28 mouse cellular contexts compared by ENCODE assay signal in the genomic region with DNA sequence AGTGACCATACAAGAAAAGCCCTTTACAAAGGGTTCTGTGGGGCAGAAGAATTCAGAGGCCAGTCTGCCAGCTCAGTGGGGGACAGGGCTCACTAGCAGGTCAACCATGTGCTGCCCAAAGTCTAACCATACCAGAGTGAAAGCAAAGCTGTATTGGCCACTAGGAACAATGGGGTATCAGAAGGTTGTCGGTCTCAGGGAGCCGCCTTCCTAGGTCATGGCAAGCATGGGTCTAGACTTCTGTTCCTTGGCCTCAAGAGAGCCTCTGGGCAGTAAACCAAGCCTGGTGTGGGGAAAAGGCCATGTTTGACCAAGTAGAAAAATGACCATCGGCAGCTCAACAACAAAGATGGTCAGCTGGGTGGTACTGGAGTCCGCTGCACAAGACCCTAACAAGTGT. TPM values are rescaled to one million over a fixed set of nuclear protein-coding genes. Genes with fewer than 3 reads are reported as not detected.
A peak's percentile ranks its signal among the peaks of the same experiment; 100 is the strongest.
DNase-seq lines count a peak whose midpoint lies in the region; ATAC-seq and TF ChIP-seq lines count a peak whose summit lies in the region.
"Had no signal": no experiment of that assay in that cellular context is flagged by ENCODE, and none has a peak within 500 bp of the region (broad histone marks: within the 10 kb centered on the region; RNA-seq: fewer than 3 reads in every experiment).

No protein-coding gene starts in this region.

- TF ChIP-seq EP300 in stomach, postnatal 0 days (optimal IDR thresholded peaks at IDR 0.05) = no peak

- peaks cover 11% of the 10 kb centered on the region for H3K36me3 ChIP-seq in liver, adult 2 months (ENCODE audit: control insufficient read depth, insufficient read depth, low read length)
- peaks cover 17% of the 10 kb centered on the region for H3K36me3 ChIP-seq in stomach, postnatal 0 days (ENCODE audit: control insufficient read depth, insufficient read depth, low read length)

- peak; percentile 58 to 61 for DNase-seq in cerebellum, postnatal 10 days
- no peak for DNase-seq in cerebellum, adult 9-10 months
- peak; percentile 78 for DNase-seq in liver, adult 2 months (ENCODE audit: extremely low read depth, low read depth, low spot score)
- no peak for DNase-seq in liver
- peak; percentile 79 for DNase-seq in adrenal gland, postnatal 14 days
- peak; percentile 60 for DNase-seq in kidney, postnatal 14 days
- no peak for DNase-seq in stomach, postnatal 0 days (ENCODE audit: low spot score)
- no peak for DNase-seq in layer of hippocampus, adult 18-20 months (ENCODE audit: low spot score in 2 of 2)
- DNase-seq: B cell, adult 2 months; midbrain, embryonic 14.5 days had no signal

- 38% methylated on average over 4 of the region's 4 CpGs for WGBS in liver, adult 2 months
- WGBS in stomach, postnatal 0 days = 92% methylated on average over 4 of the region's 4 CpGs

- no peak overlapping the region for H3K9ac ChIP-seq in liver, adult 2 months (ENCODE audit: low read depth, low read length)
- no peak overlapping the region for H3K9ac ChIP-seq in stomach, postnatal 0 days (ENCODE audit: low read length)
- H3K9ac ChIP-seq: embryonic facial prominence, embryonic 12.5 days; forebrain, embryonic 15.5 days; heart, embryonic 12.5 days; hindbrain, embryonic 15.5 days; liver, embryonic 12.5 days; lung, embryonic 15.5 days had no signal

- no peak overlapping the region for H3K4me2 ChIP-seq in stomach, postnatal 0 days (replicated peaks; ENCODE audit: low read depth)
- H3K4me2 ChIP-seq: embryonic facial prominence, embryonic 12.5 days; forebrain, embryonic 15.5 days; heart, embryonic 12.5 days; hindbrain, embryonic 15.5 days; liver, embryonic 12.5 days; lung, embryonic 15.5 days had no signal

- no peak overlapping the region for H3K4me3 ChIP-seq in liver, adult 2 months (ENCODE audit: insufficient read depth, low read depth, low read length)
- no peak overlapping the region for H3K4me3 ChIP-seq in stomach, postnatal 0 days (ENCODE audit: low read depth, low read length)
- H3K4me3 ChIP-seq: embryonic facial prominence, embryonic 12.5 days; forebrain, embryonic 15.5 days; heart, embryonic 12.5 days; hindbrain, embryonic 15.5 days; liver, embryonic 12.5 days; lung, embryonic 15.5 days had no signal

- H3K9me3 ChIP-seq in stomach, postnatal 0 days (ENCODE audit: control insufficient read depth, low read length) = no peaks in the 10 kb centered on the region
- H3K9me3 ChIP-seq: embryonic facial prominence, embryonic 12.5 days; forebrain, embryonic 15.5 days; heart, embryonic 12.5 days; hindbrain, embryonic 15.5 days; liver, embryonic 12.5 days; lung, embryonic 15.5 days had no signal

- TF ChIP-seq POLR2A in liver, adult 2 months (IDR thresholded peaks at IDR 0.05; ENCODE audit: extremely low read depth, insufficient read depth, low read length) = no peak

- no peaks in the 10 kb centered on the region for H3K27me3 ChIP-seq in liver, adult 2 months (ENCODE audit: control insufficient read depth, insufficient read depth, low read length)
- no peaks in the 10 kb centered on the region for H3K27me3 ChIP-seq in stomach, postnatal 0 days (ENCODE audit: control insufficient read depth, insufficient read depth, low read length)
- H3K27me3 ChIP-seq: embryonic facial prominence, embryonic 12.5 days; forebrain, embryonic 15.5 days; heart, embryonic 12.5 days; hindbrain, embryonic 15.5 days; liver, embryonic 12.5 days; lung, embryonic 15.5 days; Patski had no signal

- H3K79me2 ChIP-seq in liver, adult 2 months (ENCODE audit: control insufficient read depth, insufficient read depth, low read length) = no peaks in the 10 kb centered on the region

- H3K27ac ChIP-seq in liver, adult 2 months (replicated peaks; ENCODE audit: insufficient read depth, low read depth, low read length) = peak overlapping the region; percentile 61
- H3K27ac ChIP-seq in stomach, postnatal 0 days (replicated peaks) = no peak overlapping the region
- H3K27ac ChIP-seq: embryonic facial prominence, embryonic 12.5 days; forebrain, embryonic 15.5 days; hindbrain, embryonic 15.5 days; kidney, postnatal 0 days; liver, embryonic 12.5 days; lung, embryonic 15.5 days had no signal

- H3K4me1 ChIP-seq in liver, adult 2 months (ENCODE audit: control insufficient read depth, insufficient read depth, low read length) = peaks cover 25% of the 10 kb centered on the region
- H3K4me1 ChIP-seq in stomach, postnatal 0 days (replicated peaks; ENCODE audit: control insufficient read depth, insufficient read depth) = no peaks in the 10 kb centered on the region
- H3K4me1 ChIP-seq: embryonic facial prominence, embryonic 12.5 days; forebrain, embryonic 15.5 days; lung, embryonic 15.5 days had no signal

- ATAC-seq in stomach, postnatal 0 days (ENCODE audit: low FRiP score, low TSS enrichment) = no peak
- ATAC-seq: activated CD4-positive, CD25-positive, alpha-beta regulatory T cell, adult 4 months; forebrain, embryonic 15.5 days; liver, embryonic 12.5 days; Patski had no signal

- TF ChIP-seq CTCF in liver, adult 2 months (IDR thresholded peaks at IDR 0.05; ENCODE audit: low read depth, low read length) = no peak
- TF ChIP-seq CTCF in stomach, postnatal 0 days (IDR thresholded peaks at IDR 0.05; ENCODE audit: low read depth) = no peak

RNA-seq across cellular contexts. Expression of a gene that starts 13.2 kb away (rescaled TPM):
- 55.6 and 57.5 TPM in 2 replicates for total RNA-seq in liver, adult 2 months (2014; rRNA removed)
- polyA plus RNA-seq in liver, adult 2 months (2012; rRNA removed) = 125 and 126 TPM in 2 replicates
- 74.9 and 85.9 TPM in 2 replicates for total RNA-seq in adrenal gland, postnatal 14 days (2021)
- polyA plus RNA-seq in stomach, postnatal 0 days (2015; fragmentation: Nextera tagmentation; extraction: Ambion mirVana) = 53.1 and 53.8 TPM in 2 replicates
- 10 to 100 TPM; 27.3 to 28.4 TPM for total RNA-seq in layer of hippocampus, adult 18-20 months (2021)

RNA-seq across cellular contexts. Expression of a gene that starts 21.3 kb away (rescaled TPM):
- total RNA-seq in liver, adult 2 months (2014; rRNA removed) = 6.5 and 7.0 TPM in 2 replicates
- polyA plus RNA-seq in liver, adult 2 months (2012; rRNA removed) = 8.0 and 8.7 TPM in 2 replicates
- 22.9 and 23.8 TPM in 2 replicates for total RNA-seq in adrenal gland, postnatal 14 days (2021)
- polyA plus RNA-seq in stomach, postnatal 0 days (2015; fragmentation: Nextera tagmentation; extraction: Ambion mirVana) = 11.1 and 11.8 TPM in 2 replicates
- total RNA-seq in layer of hippocampus, adult 18-20 months (2021) = 10 to 100 TPM; 11.5 to 13.1 TPM

RNA-seq across cellular contexts. Expression of a gene that starts 21.3 kb away (rescaled TPM):
- 27.9 and 30.5 TPM in 2 replicates for total RNA-seq in liver, adult 2 months (2014; rRNA removed)
- 54.9 and 65.2 TPM in 2 replicates for polyA plus RNA-seq in liver, adult 2 months (2012; rRNA removed)
- total RNA-seq in adrenal gland, postnatal 14 days (2021) = 74.6 and 75.4 TPM in 2 replicates
- polyA plus RNA-seq in stomach, postnatal 0 days (2015; fragmentation: Nextera tagmentation; extraction: Ambion mirVana) = 74.2 and 74.9 TPM in 2 replicates
- 10 to 100 TPM; 25.4 to 29.5 TPM for total RNA-seq in layer of hippocampus, adult 18-20 months (2021)

RNA-seq across cellular contexts. Expression of a gene that starts 21.8 kb away (rescaled TPM):
- not detected in 2 replicates for total RNA-seq in liver, adult 2 months (2014; rRNA removed)
- polyA plus RNA-seq in liver, adult 2 months (2012; rRNA removed) = 0.62 and 0.90 TPM in 2 replicates
- not detected in 2 replicates for total RNA-seq in adrenal gland, postnatal 14 days (2021)
- polyA plus RNA-seq in stomach, postnatal 0 days (2015; fragmentation: Nextera tagmentation; extraction: Ambion mirVana) = not detected in 2 replicates
- total RNA-seq in layer of hippocampus, adult 18-20 months (2021) = not detected
- total RNA-seq: common myeloid progenitor, adult 5-6 weeks; gastrocnemius, adult 18-20 months; heart, postnatal 25 days; layer of hippocampus, postnatal 10 days; left cerebral cortex, postnatal 14 days; megakaryocyte progenitor cell, adult 5-6 weeks; neutrophil, adult 5-6 weeks had no signal
- polyA plus RNA-seq: activated CD4-positive, CD25-positive, alpha-beta regulatory T cell, adult 4 months; embryonic facial prominence, embryonic 12.5 days; forebrain, embryonic 15.5 days; heart, embryonic 12.5 days; hindbrain, embryonic 15.5 days; kidney, postnatal 0 days; liver, embryonic 12.5 days; lung, embryonic 15.5 days; midbrain, embryonic 14.5 days; Patski; small intestine, adult 2 months; stomach, embryonic 14.5 days had no signal

Comparison
In these comparisons a context has a peak if more than half of its experiments do, and no peak if none do; other contexts are left out.
1. DNase-seq: peak in cerebellum, postnatal 10 days (2 of 2), liver, adult 2 months (single experiment), adrenal gland, postnatal 14 days (single experiment) and kidney, postnatal 14 days (single experiment); none in cerebellum, adult 9-10 months (single experiment), liver (single experiment), stomach, postnatal 0 days (single experiment) and layer of hippocampus, adult 18-20 months (0 of 2).